Mouse (Mus musculus): ENCODE data around the gene Heatr4.

DNA sequence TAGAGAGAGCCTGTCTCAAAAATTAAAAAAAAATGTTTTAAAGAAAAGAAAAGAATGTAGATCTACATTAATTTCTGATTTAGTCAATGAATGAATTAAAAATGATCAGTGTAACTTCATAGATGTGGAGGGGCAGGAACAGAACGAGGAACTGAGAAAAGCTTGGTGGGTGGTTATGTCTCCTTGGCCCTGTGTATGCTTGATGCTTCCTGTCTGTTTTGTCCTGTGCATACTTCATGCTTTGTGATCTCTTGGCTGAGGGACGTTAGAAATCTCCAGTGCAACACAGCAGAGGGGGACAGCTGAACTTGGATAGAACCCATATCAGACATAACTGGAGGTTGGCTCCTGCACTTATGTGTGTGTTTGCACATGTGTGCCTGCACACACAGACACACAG lies 12.6 kb upstream of the Heatr4 start:
- no peak for TF ChIP-seq CTCF (conservative IDR thresholded peaks at IDR 0.05; ENCODE audit: low read length)
- TF ChIP-seq POU5F1 (IDR thresholded peaks at IDR 0.05; ENCODE audit: borderline replicate concordance, low read length): no peak
- no peak for TF ChIP-seq NANOG (IDR thresholded peaks at IDR 0.05; ENCODE audit: borderline replicate concordance, low read length)

Data from E14TG2a.4 (cell line).